Mouse (Mus musculus): ENCODE data around the gene Gm3164. TPM values are rescaled to one million over a fixed set of nuclear protein-coding genes. Genes with fewer than 3 reads are reported as not detected.

Gene Gm3164
- total RNA-seq (2023) = not detected

GRCm38 (mm10) chr14:4414965-4415835 is at the start of gene Gm3164:
Gene Gm3164 (plus strand): TSS chr14:4415448.

DNA sequence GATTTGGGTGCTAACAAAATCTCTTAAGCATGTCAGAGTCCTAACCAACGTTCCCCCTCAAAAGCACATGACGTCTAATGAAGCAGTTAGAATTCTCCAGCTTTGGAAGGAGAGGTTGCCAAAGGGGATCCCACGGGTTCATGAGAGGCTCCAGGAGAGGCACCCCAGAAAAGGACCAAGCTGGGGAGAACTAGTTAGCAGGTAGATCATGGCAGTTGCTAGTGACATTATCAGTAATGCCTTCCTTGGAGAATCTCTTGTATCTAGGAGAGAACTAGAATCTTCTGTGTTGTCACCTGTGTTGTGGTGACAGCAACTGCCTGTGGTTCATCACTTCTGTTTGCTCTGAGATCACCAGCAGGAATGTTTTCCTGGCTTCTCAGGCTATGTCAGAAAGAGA is 18.0 kb upstream of the Gm3164 start, which contains the start of gene Gm3159:
TSS of gene Gm3159 (plus strand) at position 301 of the 400 bp plus-strand sequence.

GRCm38 (mm10) chr14:4430692-4431091 is 15.4 kb downstream of the Gm3164 start, which contains the start of gene Gm3173:
Gene Gm3173 (plus strand): TSS chr14:4430992.

DNA sequence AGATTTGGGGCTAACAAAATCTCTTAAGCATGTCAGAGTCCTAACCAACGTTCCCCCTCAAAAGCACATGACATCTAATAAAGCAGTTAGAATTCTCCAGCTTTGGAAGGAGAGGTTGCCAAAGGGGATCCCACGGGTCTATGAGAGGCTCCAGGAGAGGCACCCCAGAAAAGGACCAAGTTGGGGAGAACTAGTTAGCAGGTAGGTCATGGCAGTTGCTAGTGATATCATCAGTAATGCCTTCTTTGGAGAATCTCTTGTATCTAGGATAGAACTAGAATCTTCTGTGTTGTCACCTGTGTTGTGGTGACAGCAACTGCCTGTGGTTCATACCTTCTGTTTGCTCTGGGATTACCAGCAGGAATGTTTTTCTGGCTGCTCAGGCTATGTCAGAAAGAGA is 66.2 kb downstream of the Gm3164 start, which contains the start of gene Gm3182:
TSS of gene Gm3182 (plus strand) at position 301 of the 400 bp plus-strand sequence.

Other genes with a start within 250 kb of the Gm3164 start
- not detected for gene Gm2974, start 232.9 kb upstream of the Gm3164 start, total RNA-seq (2023)
- not detected for gene Gm3138, start 165.8 kb upstream of the Gm3164 start, total RNA-seq (2023)
- not detected for gene Gm3149, start 98.2 kb upstream of the Gm3164 start, total RNA-seq (2023)
- gene 2610042L04Rik, start 80.7 kb upstream of the Gm3164 start, total RNA-seq (2023) = not detected
- gene Gm3159, start 17.9 kb upstream of the Gm3164 start, total RNA-seq (2023) = not detected
- not detected for gene Gm3173, start 15.5 kb downstream of the Gm3164 start, total RNA-seq (2023)
- not detected for gene Gm3182, start 66.3 kb downstream of the Gm3164 start, total RNA-seq (2023)
- not detected for gene Gm3047, start 140.0 kb downstream of the Gm3164 start, total RNA-seq (2023)
- gene Gm8159, start 216.9 kb downstream of the Gm3164 start, total RNA-seq (2023) = not detected
- gene Gm3239, start 248.7 kb downstream of the Gm3164 start, total RNA-seq (2023) = not detected

Data from neutrophil, adult 59 days (primary cell).